Mouse (Mus musculus) forebrain, embryonic 13.5 days (tissue): ENCODE measurements around the gene Vpreb3. TPM values are rescaled to one million over a fixed set of nuclear protein-coding genes. Genes with fewer than 3 reads are reported as not detected.

Source experiments
- ATAC-seq: fragments of 200-750 bp; cut with Nextera tagmentation; 2 replicates; pipeline ENCODE4 v1.8.0; 2017
- H3K27ac ChIP-seq: fragments of 300-500 bp; sonication (generic); 2 replicates; pipeline ENCODE4 v1.5.1; 2015; ENCODE audit warnings: inconsistent platforms, mild to moderate bottlenecking, moderate library complexity
- H3K27me3 ChIP-seq: fragments of 300-500 bp; sonication (generic); 2 replicates; pipeline ENCODE4 v1.6.1; 2015; ENCODE audit warnings: mild to moderate bottlenecking, inconsistent platforms
- H3K36me3 ChIP-seq: fragments of 300-500 bp; sonication (generic); 2 replicates; pipeline ENCODE4 v1.6.1; 2015; ENCODE audit warnings: mild to moderate bottlenecking, inconsistent platforms; ENCODE audit not compliant: poor library complexity, severe bottlenecking
- H3K4me1 ChIP-seq: fragments of 300-500 bp; sonication (generic); 2 replicates; pipeline ENCODE4 v1.6.1; 2015; ENCODE audit warnings: inconsistent platforms
- H3K4me2 ChIP-seq: fragments of 300-500 bp; sonication (generic); 2 replicates; pipeline ENCODE4 v1.6.1; 2015; ENCODE audit warnings: inconsistent platforms, mild to moderate bottlenecking, moderate library complexity
- H3K4me3 ChIP-seq: fragments of 300-500 bp; sonication (generic); 2 replicates; pipeline ENCODE4 v1.5.1; 2015; ENCODE audit warnings: mild to moderate bottlenecking, inconsistent platforms
- H3K9ac ChIP-seq: fragments of 300-500 bp; sonication (generic); 2 replicates; pipeline ENCODE4 v1.6.1; 2015; ENCODE audit warnings: mild to moderate bottlenecking, inconsistent platforms
- H3K9me3 ChIP-seq: fragments of 300-500 bp; sonication (generic); replicated peaks from 2 replicates; pipeline ENCODE4 v1.6.1; 2016; ENCODE audit warnings: inconsistent platforms
- WGBS: fragments of 180-500 bp; shearing (Covaris S2); methylation state at CpG from one replicate; pipeline ENCODE4 v1.1.7; 2015; 5-methylcytosine and 5-hydroxymethylcytosine counted together
- polyA plus RNA-seq: library from polyadenylated mRNA; unstranded; fragments of >200 nt; fragmentation: Nextera tagmentation; extraction: Ambion mirVana; gene quantifications from 2 replicates; pipeline ENCODE4 v1.2.1, GENCODE M21; 2015

Gene Vpreb3
- polyA plus RNA-seq, 1 experiment from 2014 or later = not detected

GRCm38 (mm10) chr10:75915557-75915956 lies 27.3 kb upstream of the Vpreb3 start:
- Histone ChIP-seq H3K9me3 (no peaks in the 10 kb centered on the region), H3K4me1 (peaks cover 25% of the 10 kb centered on the region), H3K36me3 (peaks cover 70% of the 10 kb centered on the region), H3K27ac (no peak overlapping the region), H3K4me2 (no peak overlapping the region), H3K9ac (no peak overlapping the region), H3K4me3 (no peak overlapping the region), H3K27me3 (no peaks in the 10 kb centered on the region)
- no peak for ATAC-seq
- 94% methylated on average over 7 of the region's 7 CpGs for WGBS

- no peak for ATAC-seq
- WGBS = 90% methylated on average over 8 of the region's 8 CpGs
- Histone ChIP-seq H3K4me3 (no peak overlapping the region), H3K9ac (no peak overlapping the region), H3K36me3 (peaks cover 57% of the 10 kb centered on the region), H3K4me1 (peaks cover 29% of the 10 kb centered on the region), H3K27ac (no peak overlapping the region), H3K9me3 (no peaks in the 10 kb centered on the region), H3K4me2 (no peak overlapping the region), H3K27me3 (no peaks in the 10 kb centered on the region)
Observed at GRCm38 (mm10) chr10:75916840-75917239, 26.0 kb upstream of the Vpreb3 start.

- no peak overlapping the region for H3K4me3 ChIP-seq
- whole genome bisulfite sequencing = 90% methylated on average over 5 of the region's 5 CpGs
- peaks cover 41% of the 10 kb centered on the region for H3K4me1 ChIP-seq
- no peak for ATAC-seq
- H3K27ac ChIP-seq = no peak overlapping the region
- no peaks in the 10 kb centered on the region for H3K9me3 ChIP-seq
- no peaks in the 10 kb centered on the region for H3K27me3 ChIP-seq
- H3K4me2 ChIP-seq = peak overlapping the region; percentile 81
- H3K9ac ChIP-seq = 0 out of 2 replicates have a peak overlapping the region, but pooled peaks have one; percentile 26
- H3K36me3 ChIP-seq = peaks cover 39% of the 10 kb centered on the region
Observed at GRCm38 (mm10) chr10:75919026-75919425, 23.8 kb upstream of the Vpreb3 start.

- peaks cover 32% of the 10 kb centered on the region for H3K36me3 ChIP-seq
- H3K4me1 ChIP-seq = peaks cover 41% of the 10 kb centered on the region
- H3K27me3 ChIP-seq = no peaks in the 10 kb centered on the region
- peak within 1 kb of the TSS; percentile 81 for H3K4me2 ChIP-seq
- H3K9ac ChIP-seq = peak within 1 kb of the TSS; percentile 96
- H3K27ac ChIP-seq = peak within 1 kb of the TSS; percentile 97
- under 1% methylated on average over 75 of the region's 76 CpGs for WGBS
- ATAC-seq = peak; percentile 93
- no peaks in the 10 kb centered on the region for H3K9me3 ChIP-seq
- peak within 1 kb of the TSS; percentile 91 for H3K4me3 ChIP-seq
Observed at GRCm38 (mm10) chr10:75921026-75921725, 21.7 kb upstream of the Vpreb3 start, which contains the start of gene Smarcb1. TSS of gene Smarcb1 (minus strand) at chr10:75921617.

- peak overlapping the region; percentile 97 for H3K27ac ChIP-seq
- peak overlapping the region; percentile 81 for H3K4me2 ChIP-seq
- peak; percentile 60 for ATAC-seq
- peaks cover 41% of the 10 kb centered on the region for H3K4me1 ChIP-seq
- H3K36me3 ChIP-seq = peaks cover 33% of the 10 kb centered on the region
- no peaks in the 10 kb centered on the region for H3K27me3 ChIP-seq
- peak overlapping the region; percentile 91 for H3K4me3 ChIP-seq
- H3K9me3 ChIP-seq = no peaks in the 10 kb centered on the region
- peak overlapping the region; percentile 96 for H3K9ac ChIP-seq
- 4% methylated on average over 22 of the region's 22 CpGs for WGBS
Observed at GRCm38 (mm10) chr10:75921726-75922560, 20.9 kb upstream of the Vpreb3 start.

- Histone ChIP-seq H3K27ac (no peak overlapping the region), H3K36me3 (peaks cover 35% of the 10 kb centered on the region), H3K4me3 (no peak overlapping the region), H3K4me2 (no peak overlapping the region), H3K9me3 (no peaks in the 10 kb centered on the region), H3K9ac (no peak overlapping the region), H3K4me1 (peaks cover 28% of the 10 kb centered on the region), H3K27me3 (no peaks in the 10 kb centered on the region)
- no peak for ATAC-seq
- WGBS = 71% methylated on average over 2 of the region's 2 CpGs
Observed at GRCm38 (mm10) chr10:75924324-75924723, 18.5 kb upstream of the Vpreb3 start.

- H3K9me3 ChIP-seq = no peaks in the 10 kb centered on the region
- no peak overlapping the region for H3K27ac ChIP-seq
- no peak overlapping the region for H3K9ac ChIP-seq
- H3K4me1 ChIP-seq = peaks cover 26% of the 10 kb centered on the region
- no peak overlapping the region for H3K4me2 ChIP-seq
- H3K36me3 ChIP-seq = peaks cover 35% of the 10 kb centered on the region
- WGBS = 78% methylated on average over 13 of the region's 13 CpGs
- no peak overlapping the region for H3K4me3 ChIP-seq
- no peak for ATAC-seq
- H3K27me3 ChIP-seq = peaks cover 11% of the 10 kb centered on the region
Observed at GRCm38 (mm10) chr10:75926396-75926795, 16.5 kb upstream of the Vpreb3 start.

- H3K9ac ChIP-seq = no peak overlapping the region
- H3K27me3 ChIP-seq = peaks cover 37% of the 10 kb centered on the region
- no peaks in the 10 kb centered on the region for H3K9me3 ChIP-seq
- 18% methylated on average over 6 of the region's 6 CpGs for WGBS
- peak overlapping the region; percentile 91 for H3K4me2 ChIP-seq
- H3K36me3 ChIP-seq = peaks cover 26% of the 10 kb centered on the region
- no peak for ATAC-seq
- no peak overlapping the region for H3K27ac ChIP-seq
- peaks cover 35% of the 10 kb centered on the region for H3K4me1 ChIP-seq
- H3K4me3 ChIP-seq = no peak overlapping the region
Observed at GRCm38 (mm10) chr10:75930304-75930703, 12.6 kb upstream of the Vpreb3 start.

- ATAC-seq = no peak
- Histone ChIP-seq H3K9ac (peak overlapping the region; percentile 87), H3K9me3 (no peaks in the 10 kb centered on the region), H3K27ac (no peak overlapping the region), H3K36me3 (peaks cover 20% of the 10 kb centered on the region), H3K4me3 (peak overlapping the region; percentile 50), H3K4me2 (peak overlapping the region; percentile 91), H3K27me3 (peaks cover 46% of the 10 kb centered on the region), H3K4me1 (peaks cover 45% of the 10 kb centered on the region)
- 26% methylated on average over 7 of the region's 7 CpGs for WGBS
Observed at GRCm38 (mm10) chr10:75931311-75931710, 11.5 kb upstream of the Vpreb3 start.

GRCm38 (mm10) chr10:75932081-75932678 lies 10.7 kb upstream of the Vpreb3 start:
- H3K27me3 ChIP-seq = peaks cover 55% of the 10 kb centered on the region
- peak overlapping the region; percentile 87 for H3K9ac ChIP-seq
- H3K4me3 ChIP-seq = peak overlapping the region; percentile 50
- H3K36me3 ChIP-seq = peaks cover 11% of the 10 kb centered on the region
- under 1% methylated on average over 29 of the region's 44 CpGs for WGBS
- peaks cover 45% of the 10 kb centered on the region for H3K4me1 ChIP-seq
- peak overlapping the region; percentile 91 for H3K4me2 ChIP-seq
- H3K27ac ChIP-seq = no peak overlapping the region
- H3K9me3 ChIP-seq = no peaks in the 10 kb centered on the region
- peak; percentile 68 for ATAC-seq

GRCm38 (mm10) chr10:75932891-75933290 lies 10.0 kb upstream of the Vpreb3 start, which contains the start of gene Chchd10:
TSS of gene Chchd10 (plus strand) at chr10:75933130.
- H3K4me1 ChIP-seq = peaks cover 45% of the 10 kb centered on the region
- 16% methylated on average over 6 of the region's 6 CpGs for WGBS
- peak within 1 kb of the TSS; percentile 91 for H3K4me2 ChIP-seq
- peaks cover 4% of the 10 kb centered on the region; the same call in 1 of the 2 replicates for H3K36me3 ChIP-seq
- peak within 1 kb of the TSS; percentile 50 for H3K4me3 ChIP-seq
- H3K9me3 ChIP-seq = no peaks in the 10 kb centered on the region
- H3K9ac ChIP-seq = peak within 1 kb of the TSS; percentile 87
- H3K27me3 ChIP-seq = peaks cover 62% of the 10 kb centered on the region
- no peak for ATAC-seq
- no peak within 1 kb of the TSS for H3K27ac ChIP-seq

GRCm38 (mm10) chr10:75934991-75935390 lies 7.9 kb upstream of the Vpreb3 start:
- no peak for ATAC-seq
- H3K27ac ChIP-seq = no peak overlapping the region
- no peaks in the 10 kb centered on the region for H3K9me3 ChIP-seq
- H3K9ac ChIP-seq = no peak overlapping the region
- H3K4me3 ChIP-seq = no peak overlapping the region
- WGBS = 81% methylated on average over 1 of the region's 1 CpGs
- H3K36me3 ChIP-seq = no peaks in the 10 kb centered on the region
- H3K4me1 ChIP-seq = peaks cover 45% of the 10 kb centered on the region
- H3K27me3 ChIP-seq = peaks cover 64% of the 10 kb centered on the region
- peak overlapping the region; percentile 89 for H3K4me2 ChIP-seq
